Mouse (Mus musculus): ENCODE data around the gene Eif2b3.

- no peak for TF ChIP-seq CTCF (IDR thresholded peaks at IDR 0.05; ENCODE audit: control insufficient read depth, insufficient read depth, insufficient read length)
- no peak for TF ChIP-seq CEBPB (IDR thresholded peaks at IDR 0.05; ENCODE audit: low read depth)
- TF ChIP-seq MAX (IDR thresholded peaks at IDR 0.05), result no peak
- TF ChIP-seq FOSL1 (IDR thresholded peaks at IDR 0.05; ENCODE audit: insufficient read depth, low read length, poor library complexity, severe bottlenecking), result no peak
- TF ChIP-seq USF1 (IDR thresholded peaks at IDR 0.05; ENCODE audit: low read depth), result no peak
Measured at GRCm38 (mm10) chr4:117041283-117041721, 22.1 kb downstream of the Eif2b3 start.
